Mouse (Mus musculus) olfactory bulb, adult 2 months (tissue): ENCODE results near the gene Mfrp.

Experiments
- CTCF ChIP-seq: fragments of 200-500 bp; IDR thresholded peaks from 2 replicates; pipeline ENCODE4 v1.5.1; 2012; ENCODE audit warnings: low read depth, mild to moderate bottlenecking, low read length, moderate library complexity; ENCODE audit not compliant: insufficient read depth
- POLR2A ChIP-seq: fragments of 200-500 bp; IDR thresholded peaks from 2 replicates; pipeline ENCODE4 v1.6.1; 2012; ENCODE audit warnings: mild to moderate bottlenecking, low read depth, low read length, moderate library complexity; ENCODE audit not compliant: insufficient read depth

GRCm38 (mm10) chr9:44077266-44077910, 24.1 kb upstream of the Mfrp start:
- no peak for TF ChIP-seq POLR2A
- no peak for TF ChIP-seq CTCF
